Mouse (Mus musculus): ENCODE measurements around the gene Khdc4.

The Khdc4 gene

DNA sequence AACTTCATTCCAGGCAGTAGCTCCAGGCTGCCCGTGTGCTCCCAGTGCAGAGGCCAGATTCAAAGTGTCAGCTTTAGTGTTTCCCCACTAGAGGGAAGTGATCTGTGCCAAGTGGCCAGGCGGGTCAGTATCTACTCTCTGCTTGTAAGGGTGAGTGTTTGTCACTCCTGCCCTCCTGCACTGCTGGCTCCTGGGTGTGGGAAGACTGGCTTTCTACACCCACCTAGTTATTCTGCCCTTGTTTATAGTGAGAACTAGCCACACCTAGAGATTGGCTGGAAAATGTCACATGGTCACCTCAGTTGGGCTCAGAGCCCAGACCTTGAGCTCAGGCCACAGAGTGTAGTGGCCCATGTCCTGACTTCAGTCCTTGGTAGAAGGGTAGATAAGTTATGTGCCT, 33.5 kb downstream of the Khdc4 start:
- DNase-seq (ENCODE audit: low spot score in 2 of 2) = peak in 1 of 2 experiments; percentile 16

DNA sequence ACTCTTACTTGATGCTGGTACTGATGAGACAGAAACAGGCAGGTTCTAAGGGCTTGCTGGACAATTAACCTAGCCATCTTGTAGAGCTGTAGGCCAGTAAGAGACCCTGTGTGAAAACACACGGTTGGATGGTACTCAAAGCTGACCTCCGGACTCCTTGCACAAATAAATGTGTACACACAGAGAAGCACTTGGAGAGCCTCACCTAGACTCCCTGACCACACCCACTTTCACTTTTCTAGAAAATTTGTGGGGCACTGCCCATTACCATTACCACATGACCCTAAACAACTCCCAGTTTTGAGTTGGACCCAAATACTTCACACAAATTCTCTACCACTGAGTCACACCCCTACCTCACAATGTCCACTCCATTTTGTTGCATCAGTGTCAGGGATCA, 51.0 kb downstream of the Khdc4 start:
- no peak for DNase-seq (ENCODE audit: low spot score in 2 of 2)

DNA sequence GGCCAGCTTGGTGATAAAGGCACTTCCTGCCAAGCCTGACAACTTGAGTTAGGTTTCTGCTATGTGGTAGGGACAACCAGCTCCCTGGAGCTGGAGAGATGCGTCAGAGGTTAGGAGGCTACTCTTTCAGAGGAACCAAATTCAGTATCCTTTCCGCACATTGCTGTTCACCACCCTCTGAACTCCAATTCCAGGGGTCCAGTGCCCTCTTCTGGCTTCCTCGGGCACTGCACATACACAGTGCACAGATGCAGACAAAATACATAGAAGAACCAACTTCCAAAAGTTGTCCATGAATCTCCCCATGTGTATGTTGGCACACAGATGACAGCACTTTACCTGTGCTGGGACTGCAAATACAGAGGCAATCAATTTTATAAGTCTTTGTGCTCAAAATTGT, 53.0 kb downstream of the Khdc4 start:
- DNase-seq (ENCODE audit: low spot score in 2 of 2) = peak; percentile 18 to 58

DNA sequence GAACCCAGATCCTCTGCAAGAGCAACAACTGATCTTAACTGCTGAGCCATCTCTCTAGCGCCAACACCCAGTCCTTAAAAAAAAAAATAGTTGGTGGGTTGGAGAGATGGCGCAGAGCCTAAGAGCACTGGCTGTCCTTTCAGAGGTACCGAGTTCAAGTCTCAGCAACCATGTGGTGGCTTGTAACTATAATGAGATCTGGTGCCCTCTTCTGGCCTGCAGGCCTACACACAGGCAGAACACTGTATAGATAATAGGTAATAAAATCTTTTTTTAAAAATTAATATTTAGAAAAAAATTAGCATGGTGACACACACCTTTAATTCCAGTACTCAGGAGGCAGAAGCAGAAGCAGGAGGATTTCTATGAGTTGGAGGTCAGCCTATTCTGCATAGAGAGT, 54.5 kb downstream of the Khdc4 start:
- DNase-seq (ENCODE audit: low spot score in 2 of 2) = no peak

DNA sequence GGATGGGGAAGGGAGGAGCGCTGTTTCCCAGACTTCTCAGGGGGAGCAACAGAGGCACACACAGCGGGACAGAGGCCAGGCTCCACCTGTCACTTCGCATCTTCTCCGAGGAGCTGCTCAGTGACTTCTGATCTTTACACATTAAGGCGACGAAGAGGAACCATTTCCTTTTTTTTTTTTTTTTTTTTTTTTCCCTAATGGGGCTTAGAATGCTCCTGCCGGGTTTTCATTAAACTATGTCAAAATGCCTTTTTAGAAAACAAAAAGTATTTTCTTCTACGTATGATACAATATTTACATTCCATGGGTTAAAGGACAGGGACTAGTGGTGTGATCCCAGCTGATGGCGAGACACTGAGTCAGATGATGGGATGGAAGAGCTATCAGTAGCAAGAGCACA, 59.9 kb downstream of the Khdc4 start:
- no peak for DNase-seq (ENCODE audit: low spot score in 2 of 2)

DNA sequence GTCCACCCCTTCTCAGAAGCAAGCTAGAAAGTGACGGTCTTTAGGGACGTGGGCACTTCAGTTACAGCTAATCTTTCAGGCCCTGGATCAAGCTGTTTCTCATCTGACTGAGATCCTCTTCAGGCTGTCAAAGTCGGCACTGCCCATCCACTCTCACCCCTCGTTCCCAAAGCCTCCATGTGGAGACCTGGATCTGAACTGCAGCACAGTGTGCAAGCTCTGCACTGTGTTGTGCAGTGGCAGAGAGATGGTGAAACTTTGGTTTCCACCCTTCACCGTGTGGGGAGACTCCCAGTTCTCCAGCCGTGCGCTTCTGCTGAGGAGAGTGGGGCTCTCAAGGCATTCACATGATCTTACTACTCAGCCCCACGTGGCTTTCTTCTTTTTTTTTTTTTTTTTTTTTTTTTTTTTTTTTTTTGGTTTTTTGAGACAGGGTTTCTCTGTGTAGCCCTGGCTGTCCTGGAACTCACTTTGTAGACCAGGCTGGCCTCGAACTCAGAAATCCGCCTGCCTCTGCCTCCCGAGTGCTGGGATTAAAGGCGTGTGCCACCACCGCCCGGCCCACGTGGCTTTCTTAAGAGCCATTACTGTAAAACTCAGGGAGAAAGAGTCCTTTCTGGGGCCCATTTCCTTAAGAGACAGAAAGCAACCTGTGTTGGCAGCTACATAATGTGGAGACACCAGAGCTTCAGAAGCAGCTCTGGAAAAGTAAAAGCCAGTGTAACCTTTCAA, 60.7 kb downstream of the Khdc4 start:
- DNase-seq (ENCODE audit: low spot score in 2 of 2) = no peak

DNA sequence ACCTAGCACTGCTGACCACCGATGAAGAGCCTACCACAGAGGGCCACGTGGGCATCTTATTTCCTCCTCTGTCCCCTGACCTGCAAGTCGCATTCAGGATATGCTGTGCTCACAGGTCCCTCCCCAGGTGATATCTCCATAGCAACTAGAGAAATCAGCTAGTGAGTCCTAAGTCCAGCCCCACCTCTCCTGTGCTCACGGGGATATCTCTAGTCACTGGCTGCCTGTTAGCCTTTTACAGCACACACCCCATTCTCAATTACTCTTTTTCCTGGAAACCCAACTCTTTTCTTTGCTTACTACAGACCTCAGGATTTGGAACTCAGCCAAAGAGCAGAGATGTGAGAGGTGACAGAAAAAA, 61.2 kb downstream of the Khdc4 start:
- DNase-seq (ENCODE audit: low spot score in 2 of 2) = no peak

DNA sequence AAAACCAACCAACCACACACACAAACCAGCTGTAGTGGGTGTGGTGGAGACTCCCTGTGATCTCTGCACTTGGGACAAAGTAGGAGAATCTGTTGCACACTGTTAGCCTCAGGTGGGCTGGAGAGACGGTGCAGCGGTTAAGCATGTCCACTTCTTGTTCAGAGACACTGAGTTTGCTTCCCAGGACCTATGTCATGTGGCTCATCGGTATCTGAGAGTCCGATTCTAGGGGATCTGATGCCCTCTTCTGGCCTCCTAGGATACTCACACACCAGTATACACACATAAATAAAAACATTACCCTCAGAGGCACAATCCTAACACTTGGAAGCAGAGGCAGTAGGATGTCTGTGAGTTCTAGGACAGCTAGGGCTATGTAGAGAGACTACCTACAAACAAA, 68.7 kb downstream of the Khdc4 start:
- no peak for DNase-seq (ENCODE audit: low spot score in 2 of 2)

DNA sequence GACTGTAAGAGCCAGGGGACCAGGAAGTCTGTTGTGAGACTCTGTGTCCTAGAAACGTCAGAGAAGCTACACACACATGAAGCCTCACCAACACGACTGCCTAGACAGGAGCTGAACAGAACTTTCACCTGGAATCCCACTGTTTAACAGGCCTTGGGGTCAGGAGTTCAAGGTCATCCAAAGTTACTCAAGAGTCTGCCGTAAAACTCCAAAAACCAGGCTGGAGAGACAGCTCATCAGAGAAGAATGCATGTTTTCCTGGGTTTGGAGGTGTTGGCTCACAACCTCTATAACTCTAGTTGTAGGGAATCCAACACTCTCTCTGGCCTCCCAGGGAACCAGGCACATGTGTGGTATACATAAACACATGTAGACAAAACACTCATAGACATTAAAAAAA, 69.9 kb downstream of the Khdc4 start:
- DNase-seq (ENCODE audit: low spot score in 2 of 2) = no peak

DNA sequence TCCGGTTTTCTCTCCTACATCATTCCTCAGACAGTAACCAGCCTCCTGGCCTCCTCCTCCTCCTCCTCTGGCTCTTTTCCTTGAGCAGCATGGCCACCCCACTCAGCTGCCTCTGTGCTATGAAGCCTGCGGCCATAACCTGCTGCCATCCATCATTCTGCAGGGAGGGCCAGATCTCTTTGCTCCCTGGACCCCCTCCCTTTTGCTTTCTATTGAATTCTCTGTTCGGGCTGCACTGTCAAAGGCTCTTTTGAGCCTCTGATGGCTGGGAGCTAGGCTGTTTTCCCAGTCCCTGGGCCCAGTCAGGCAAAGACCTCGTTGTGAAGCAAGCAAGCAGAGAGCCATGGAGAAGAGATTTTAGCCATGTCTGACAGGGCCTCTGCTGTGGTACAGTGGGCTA, 70.7 kb downstream of the Khdc4 start:
- no peak for DNase-seq (ENCODE audit: low spot score in 2 of 2)

DNA sequence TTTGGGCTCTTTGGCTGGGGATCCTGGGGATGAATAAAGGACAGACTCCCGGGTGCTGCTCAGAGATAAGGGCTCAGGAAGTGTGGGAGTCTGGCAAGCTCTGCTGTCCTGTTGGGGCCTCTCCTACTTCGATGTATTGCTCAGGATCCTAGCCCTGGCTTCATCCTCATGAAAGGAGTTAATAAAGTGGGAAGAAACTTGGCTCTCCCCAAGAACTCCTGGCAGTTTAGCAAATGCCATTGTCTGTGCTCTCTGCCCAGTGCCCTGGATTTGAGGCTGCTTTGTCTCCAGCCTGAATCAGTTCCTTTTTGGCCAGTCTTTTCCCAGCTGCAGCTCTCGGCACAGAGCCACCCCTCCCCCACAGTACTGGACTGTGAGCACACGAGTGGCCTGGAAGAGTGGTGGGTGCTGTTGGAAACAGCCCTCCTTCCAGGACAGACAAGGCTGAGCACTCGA, 72.5 kb downstream of the Khdc4 start:
- peak in 1 of 2 experiments; percentile 5 for DNase-seq (ENCODE audit: low spot score in 2 of 2)

DNA sequence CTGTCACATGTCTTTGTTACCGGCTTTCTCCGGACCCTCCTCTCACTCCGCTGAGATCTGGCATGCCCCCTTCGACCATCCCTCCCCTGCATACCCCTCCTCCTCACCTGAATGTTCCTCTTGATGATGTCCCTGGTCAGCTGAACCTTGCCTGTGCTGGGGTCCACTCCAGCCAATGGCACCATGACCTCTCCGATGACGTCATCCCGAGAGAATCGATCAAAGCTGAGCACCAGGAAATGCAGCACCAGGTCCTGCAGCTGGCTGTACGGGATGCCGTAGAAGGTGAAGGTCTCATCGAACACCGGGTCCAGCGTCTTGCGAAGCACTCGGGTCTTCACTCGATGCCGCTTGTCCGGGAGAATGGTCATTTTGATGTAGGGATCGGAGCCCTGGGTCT, 76.0 kb downstream of the Khdc4 start:
- no peak for DNase-seq (ENCODE audit: low spot score in 2 of 2)

DNA sequence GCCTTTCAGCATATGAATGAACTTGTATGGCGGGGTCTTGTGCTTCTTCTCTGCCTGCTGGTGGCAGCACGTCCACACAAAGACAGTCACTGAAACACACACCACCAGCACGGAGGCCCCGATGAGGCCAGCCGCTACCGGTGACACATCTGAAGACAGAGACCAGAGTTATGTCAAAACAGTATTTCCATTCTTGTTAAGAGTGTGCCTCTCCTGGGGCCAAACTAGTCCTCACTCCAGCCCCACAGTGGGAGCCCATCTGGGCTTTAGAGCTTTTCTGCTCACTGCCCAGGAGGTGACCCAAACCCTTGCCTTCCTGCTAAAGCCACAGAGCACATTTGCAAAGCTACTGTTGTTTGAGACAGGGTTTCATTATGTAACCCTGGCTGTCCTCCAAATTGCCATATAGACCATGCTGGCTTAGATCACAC, 76.8 kb downstream of the Khdc4 start:
- DNase-seq (ENCODE audit: low spot score in 2 of 2) = no peak
